Mouse (Mus musculus) cerebellum, adult 9-11 months (tissue): ENCODE measurements around the gene Cfap45.

Experiments
- DNase-seq: peaks from one replicate; pipeline ENCODE4 v3.0.0; 2022

Gene Cfap45

GRCm38 (mm10) chr1:172519644-172520043, 957 bp upstream of the Cfap45 start:
- DNase-seq, result no peak

GRCm38 (mm10) chr1:172522524-172522923, 1.9 kb downstream of the Cfap45 start:
- no peak for DNase-seq

- no peak for DNase-seq
Measured at GRCm38 (mm10) chr1:172523699-172524101, 3.1 kb downstream of the Cfap45 start.

GRCm38 (mm10) chr1:172525027-172525764, 4.6 kb downstream of the Cfap45 start:
- DNase-seq, result no peak

- no peak for DNase-seq
Measured at GRCm38 (mm10) chr1:172525971-172526370, 5.4 kb downstream of the Cfap45 start.

- DNase-seq, result no peak
Measured at GRCm38 (mm10) chr1:172526380-172527081, 5.9 kb downstream of the Cfap45 start.

- DNase-seq, result no peak
Measured at GRCm38 (mm10) chr1:172527431-172527830, 6.8 kb downstream of the Cfap45 start.

- DNase-seq, result peak; percentile 83
Measured at GRCm38 (mm10) chr1:172528701-172529100, 8.1 kb downstream of the Cfap45 start.

- no peak for DNase-seq
Measured at GRCm38 (mm10) chr1:172530544-172531220, 10.1 kb downstream of the Cfap45 start.

GRCm38 (mm10) chr1:172532551-172532950, 11.9 kb downstream of the Cfap45 start:
- peak; percentile 86 for DNase-seq

GRCm38 (mm10) chr1:172535116-172535515, 14.5 kb downstream of the Cfap45 start:
- no peak for DNase-seq

- DNase-seq, result no peak
Measured at GRCm38 (mm10) chr1:172539827-172540226, 19.2 kb downstream of the Cfap45 start.

- no peak for DNase-seq
Measured at GRCm38 (mm10) chr1:172540283-172540820, 19.8 kb downstream of the Cfap45 start.

GRCm38 (mm10) chr1:172546062-172546461, 25.5 kb downstream of the Cfap45 start:
- no peak for DNase-seq

GRCm38 (mm10) chr1:172548501-172548900, 27.9 kb downstream of the Cfap45 start:
- no peak for DNase-seq

- no peak for DNase-seq
Measured at GRCm38 (mm10) chr1:172549314-172549713, 28.7 kb downstream of the Cfap45 start.

GRCm38 (mm10) chr1:172549717-172550116, 29.1 kb downstream of the Cfap45 start:
- DNase-seq, result no peak

GRCm38 (mm10) chr1:172550551-172550951, 29.9 kb downstream of the Cfap45 start:
- no peak for DNase-seq

- DNase-seq, result no peak
Measured at GRCm38 (mm10) chr1:172551009-172551408, 30.4 kb downstream of the Cfap45 start.

GRCm38 (mm10) chr1:172552623-172553022, 32.0 kb downstream of the Cfap45 start:
- DNase-seq, result no peak

- no peak for DNase-seq
Measured at GRCm38 (mm10) chr1:172555638-172556037, 35.0 kb downstream of the Cfap45 start, which contains the start of gene Vsig8. TSS of gene Vsig8 (plus strand) at chr1:172555938.

- peak; percentile 76 for DNase-seq
Measured at GRCm38 (mm10) chr1:172562641-172563464, 42.3 kb downstream of the Cfap45 start.

GRCm38 (mm10) chr1:172563465-172563828, 42.8 kb downstream of the Cfap45 start:
- no peak for DNase-seq
